Mouse (Mus musculus) liver, postnatal 0 days (tissue): ENCODE data around the gene Smyd3.

Source experiments
- CTCF ChIP-seq: sonication (generic); IDR thresholded peaks from 2 replicates; pipeline ENCODE4 v1.5.1; 2016; ENCODE audit warnings: antibody characterized with exemption, low read depth
- EP300 ChIP-seq: IDR thresholded peaks from 2 replicates; pipeline ENCODE4 v1.6.1; 2016; ENCODE audit warnings: antibody characterized with exemption, low read depth, mild to moderate bottlenecking

- TF ChIP-seq EP300 (no peak), CTCF (no peak)
These were observed 500.4 kb downstream of the Smyd3 start for GRCm38 (mm10) chr1:179017428-179017827.
